Mouse (Mus musculus) liver, embryonic 16.5 days (tissue): ENCODE measurements around the gene Cbfa2t2. TPM values are rescaled to one million over a fixed set of nuclear protein-coding genes. Genes with fewer than 3 reads are reported as not detected.

ENCODE experiments used
- ATAC-seq: fragments of 200-750 bp; cut with Nextera tagmentation; 2 replicates; pipeline ENCODE4 v1.8.0; 2017; ENCODE audit warnings: low read depth, mild to moderate bottlenecking, moderate number of reproducible peaks, moderate library complexity
- H3K27ac ChIP-seq: fragments of 300-500 bp; sonication (generic); 2 replicates; pipeline ENCODE4 v1.5.1; 2014; ENCODE audit warnings: mild to moderate bottlenecking, low read length
- H3K27me3 ChIP-seq: fragments of 300-500 bp; sonication (generic); 2 replicates; pipeline ENCODE4 v1.6.1; 2014; ENCODE audit warnings: low read depth, low read length, mixed read lengths; ENCODE audit not compliant: control insufficient read depth, insufficient read depth
- H3K36me3 ChIP-seq: fragments of 300-500 bp; sonication (generic); 2 replicates; pipeline ENCODE4 v1.6.1; 2014; ENCODE audit warnings: mild to moderate bottlenecking; ENCODE audit not compliant: control insufficient read depth, insufficient read depth
- H3K4me1 ChIP-seq: fragments of 300-500 bp; sonication (generic); 2 replicates; pipeline ENCODE4 v1.6.1; 2014; ENCODE audit warnings: low read depth, low read length, mixed read lengths; ENCODE audit not compliant: control insufficient read depth
- H3K4me2 ChIP-seq: fragments of 300-500 bp; sonication (generic); 2 replicates; pipeline ENCODE4 v1.6.1; 2014; ENCODE audit warnings: low read depth, low read length, mixed read lengths
- H3K4me3 ChIP-seq: fragments of 300-500 bp; sonication (generic); 2 replicates; pipeline ENCODE4 v1.5.1; 2014; ENCODE audit warnings: low read depth, mild to moderate bottlenecking, low read length
- H3K9ac ChIP-seq: fragments of 300-500 bp; sonication (generic); 2 replicates; pipeline ENCODE4 v1.6.1; 2014; ENCODE audit warnings: low read depth, low read length
- H3K9me3 ChIP-seq: fragments of 300-500 bp; sonication (generic); replicated peaks from 2 replicates; pipeline ENCODE4 v1.6.1; 2016; ENCODE audit warnings: low read length; ENCODE audit not compliant: control insufficient read depth
- WGBS: fragments of 180-500 bp; shearing (Covaris S2); extraction: QIAGEN DNeasy Blood & Tissue Kit; methylation state at CpG from one replicate; pipeline ENCODE4 v1.1.7; 2014; ENCODE audit not compliant: insufficient replicate concordance; 5-methylcytosine and 5-hydroxymethylcytosine counted together
- polyA plus RNA-seq: library from polyadenylated mRNA; unstranded; fragments of >200 nt; fragmentation: Nextera tagmentation; extraction: Ambion mirVana; gene quantifications from 2 replicates; pipeline ENCODE4 v1.2.1, GENCODE M21; 2015

The Cbfa2t2 gene
- polyA plus RNA-seq, 1 experiment from 2014 or later = 8.2 TPM

DNA sequence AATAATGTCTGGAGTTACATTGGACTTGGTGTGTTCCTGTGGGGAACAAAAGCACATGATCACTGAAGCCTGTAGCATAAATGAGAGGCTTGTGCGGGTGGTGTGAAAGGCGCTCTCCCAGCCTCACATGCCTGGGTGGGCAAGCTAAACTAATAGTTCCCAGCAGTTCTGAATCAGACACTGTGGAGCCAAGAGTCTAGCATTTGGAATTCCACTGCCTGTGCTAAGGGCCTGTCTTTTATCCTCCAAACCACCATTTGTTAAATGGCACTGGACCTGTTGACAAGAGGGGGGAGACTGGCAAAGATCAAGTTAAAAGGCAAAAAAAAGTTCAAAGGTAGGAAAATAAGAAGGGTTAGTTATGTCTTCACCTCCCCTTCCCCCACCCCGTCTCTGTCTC, 18.3 kb downstream of the Cbfa2t2 start:
- Histone ChIP-seq H3K4me3 (no peak overlapping the region), H3K4me1 (peaks cover 9% of the 10 kb centered on the region), H3K9me3 (no peaks in the 10 kb centered on the region), H3K27me3 (no peaks in the 10 kb centered on the region), H3K36me3 (no peaks in the 10 kb centered on the region), H3K9ac (no peak overlapping the region), H3K4me2 (no peak overlapping the region), H3K27ac (no peak overlapping the region)
- 74% methylated on average over 3 of the region's 3 CpGs for WGBS
- ATAC-seq = no peak

DNA sequence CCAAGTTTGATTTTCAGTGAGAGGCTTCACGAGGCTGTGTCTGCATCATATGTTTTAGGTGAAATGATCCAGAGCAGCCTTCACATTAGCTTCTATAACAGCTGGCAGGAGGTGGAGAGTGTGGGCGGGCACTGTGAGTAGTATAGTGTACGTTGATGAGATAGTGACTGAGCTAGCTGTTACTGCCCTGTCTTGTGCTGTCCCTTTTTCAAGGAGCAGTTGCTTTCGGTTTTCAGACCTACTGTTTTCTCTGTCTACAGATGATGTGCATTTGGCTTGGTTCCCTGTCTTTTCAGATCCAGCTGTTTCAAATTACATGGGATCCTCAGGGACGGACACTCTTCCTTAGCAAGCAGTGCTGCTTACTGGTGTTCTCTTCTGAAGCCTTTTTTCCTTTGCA, 19.5 kb downstream of the Cbfa2t2 start:
- no peak overlapping the region; the same call in 1 of the 2 replicates for H3K4me2 ChIP-seq
- H3K4me3 ChIP-seq = no peak overlapping the region
- H3K9me3 ChIP-seq = no peaks in the 10 kb centered on the region
- H3K27ac ChIP-seq = no peak overlapping the region
- no peak overlapping the region for H3K9ac ChIP-seq
- no peaks in the 10 kb centered on the region for H3K36me3 ChIP-seq
- 29% methylated on average over 5 of the region's 5 CpGs for WGBS
- no peaks in the 10 kb centered on the region for H3K27me3 ChIP-seq
- peaks cover 12% of the 10 kb centered on the region for H3K4me1 ChIP-seq
- peak; percentile 66 for ATAC-seq

GRCm38 (mm10) chr2:154456621-154457020, 20.3 kb downstream of the Cbfa2t2 start:
- Histone ChIP-seq H3K4me1 (peaks cover 14% of the 10 kb centered on the region), H3K27ac (no peak overlapping the region), H3K4me2 (no peak overlapping the region), H3K9me3 (no peaks in the 10 kb centered on the region), H3K9ac (no peak overlapping the region), H3K36me3 (no peaks in the 10 kb centered on the region), H3K4me3 (no peak overlapping the region), H3K27me3 (no peaks in the 10 kb centered on the region)
- ATAC-seq = no peak

- peaks cover 17% of the 10 kb centered on the region for H3K4me1 ChIP-seq
- ATAC-seq = no peak
- H3K9ac ChIP-seq = no peak overlapping the region
- 22% methylated on average over 2 of the region's 2 CpGs for WGBS
- H3K4me3 ChIP-seq = no peak overlapping the region
- no peaks in the 10 kb centered on the region for H3K36me3 ChIP-seq
- H3K27ac ChIP-seq = no peak overlapping the region
- no peak overlapping the region for H3K4me2 ChIP-seq
- H3K27me3 ChIP-seq = no peaks in the 10 kb centered on the region
- no peaks in the 10 kb centered on the region for H3K9me3 ChIP-seq
Measured at GRCm38 (mm10) chr2:154459262-154459661, 23.0 kb downstream of the Cbfa2t2 start.

DNA sequence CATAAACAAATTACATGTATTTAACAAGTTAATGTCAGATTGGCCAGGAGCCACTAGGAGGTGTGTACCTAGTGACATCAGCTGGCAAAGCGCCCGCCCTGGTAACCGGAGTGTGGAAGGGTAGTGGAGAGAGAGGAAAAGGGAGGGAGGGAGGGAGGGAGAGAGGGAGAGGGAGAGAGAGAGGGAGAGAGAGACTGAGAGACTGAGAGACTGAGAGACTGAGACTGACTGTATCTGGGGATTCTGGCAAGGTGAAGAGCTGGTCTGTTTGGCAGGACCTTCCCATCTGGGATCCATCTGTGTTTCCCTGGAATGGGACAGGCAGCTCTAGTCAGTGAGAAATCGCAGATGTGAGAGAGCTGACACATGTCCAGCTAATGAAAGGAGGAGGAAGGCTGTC, 23.6 kb downstream of the Cbfa2t2 start:
- Histone ChIP-seq H3K4me1 (peaks cover 18% of the 10 kb centered on the region), H3K4me3 (no peak overlapping the region), H3K27ac (no peak overlapping the region), H3K4me2 (no peak overlapping the region), H3K27me3 (no peaks in the 10 kb centered on the region), H3K9ac (no peak overlapping the region), H3K36me3 (no peaks in the 10 kb centered on the region), H3K9me3 (no peaks in the 10 kb centered on the region)
- WGBS = 35% methylated on average over 4 of the region's 4 CpGs
- ATAC-seq = peak; percentile 43; the same call in 1 of the 2 replicates

- no peaks in the 10 kb centered on the region for H3K27me3 ChIP-seq
- H3K4me3 ChIP-seq = no peak overlapping the region
- no peaks in the 10 kb centered on the region for H3K9me3 ChIP-seq
- H3K36me3 ChIP-seq = no peaks in the 10 kb centered on the region
- H3K9ac ChIP-seq = no peak overlapping the region
- no peak overlapping the region for H3K27ac ChIP-seq
- H3K4me2 ChIP-seq = no peak overlapping the region
- H3K4me1 ChIP-seq = peaks cover 16% of the 10 kb centered on the region
- WGBS = 33% methylated on average over 11 of the region's 11 CpGs
- peak; percentile 43; the same call in 1 of the 2 replicates for ATAC-seq
Measured at GRCm38 (mm10) chr2:154463621-154464198, 27.4 kb downstream of the Cbfa2t2 start.

DNA sequence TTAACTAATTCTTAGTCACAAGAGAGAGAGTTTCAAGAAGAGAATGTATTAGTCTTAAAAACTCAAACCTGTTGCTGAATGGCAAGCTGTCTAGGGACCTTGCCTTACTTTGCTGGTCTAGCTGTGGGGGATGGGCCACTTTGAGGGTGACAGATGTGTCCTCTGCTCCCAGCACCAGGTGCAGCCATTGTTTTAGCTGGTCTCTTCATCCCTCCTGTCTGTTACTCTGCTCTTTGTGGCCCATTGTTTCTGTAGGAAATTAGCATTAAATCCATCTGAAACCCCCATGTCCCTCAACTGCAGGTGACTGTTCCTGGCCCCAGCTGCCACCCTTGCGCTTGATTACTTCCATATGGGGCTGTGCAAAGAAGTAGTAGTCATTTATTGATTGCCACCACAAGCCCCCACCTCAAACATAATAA, 29.6 kb downstream of the Cbfa2t2 start:
- Histone ChIP-seq H3K36me3 (no peaks in the 10 kb centered on the region), H3K4me1 (peaks cover 13% of the 10 kb centered on the region), H3K27me3 (no peaks in the 10 kb centered on the region), H3K9me3 (no peaks in the 10 kb centered on the region), H3K4me3 (no peak overlapping the region), H3K27ac (no peak overlapping the region), H3K4me2 (no peak overlapping the region), H3K9ac (no peak overlapping the region)
- WGBS = 97% methylated on average over 1 of the region's 1 CpGs
- no peak for ATAC-seq

DNA sequence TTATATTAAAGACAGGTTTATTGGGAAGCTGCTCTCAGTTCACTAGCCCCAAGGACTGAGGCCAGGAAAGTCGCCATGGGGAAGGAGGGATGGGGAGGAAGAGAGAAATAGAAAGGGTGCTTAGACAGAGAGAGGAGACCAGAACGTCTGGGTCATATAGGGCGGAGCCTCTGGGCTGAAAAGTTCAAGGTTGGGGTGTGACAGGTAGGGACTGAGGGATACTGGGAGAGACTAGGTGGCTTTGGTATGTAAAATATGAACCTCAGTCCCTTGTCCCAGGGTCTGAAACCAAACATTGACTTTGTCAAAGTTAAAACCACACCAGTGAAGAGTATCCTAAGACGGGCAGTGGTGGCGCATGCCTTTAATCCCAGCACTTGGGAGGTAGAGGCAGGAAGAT, 30.9 kb downstream of the Cbfa2t2 start:
- ATAC-seq = no peak
- H3K36me3 ChIP-seq = no peaks in the 10 kb centered on the region
- H3K4me2 ChIP-seq = no peak overlapping the region
- H3K4me3 ChIP-seq = no peak overlapping the region
- peaks cover 12% of the 10 kb centered on the region for H3K4me1 ChIP-seq
- WGBS = 74% methylated on average over 5 of the region's 5 CpGs
- no peaks in the 10 kb centered on the region for H3K27me3 ChIP-seq
- no peaks in the 10 kb centered on the region for H3K9me3 ChIP-seq
- no peak overlapping the region for H3K9ac ChIP-seq
- no peak overlapping the region for H3K27ac ChIP-seq

DNA sequence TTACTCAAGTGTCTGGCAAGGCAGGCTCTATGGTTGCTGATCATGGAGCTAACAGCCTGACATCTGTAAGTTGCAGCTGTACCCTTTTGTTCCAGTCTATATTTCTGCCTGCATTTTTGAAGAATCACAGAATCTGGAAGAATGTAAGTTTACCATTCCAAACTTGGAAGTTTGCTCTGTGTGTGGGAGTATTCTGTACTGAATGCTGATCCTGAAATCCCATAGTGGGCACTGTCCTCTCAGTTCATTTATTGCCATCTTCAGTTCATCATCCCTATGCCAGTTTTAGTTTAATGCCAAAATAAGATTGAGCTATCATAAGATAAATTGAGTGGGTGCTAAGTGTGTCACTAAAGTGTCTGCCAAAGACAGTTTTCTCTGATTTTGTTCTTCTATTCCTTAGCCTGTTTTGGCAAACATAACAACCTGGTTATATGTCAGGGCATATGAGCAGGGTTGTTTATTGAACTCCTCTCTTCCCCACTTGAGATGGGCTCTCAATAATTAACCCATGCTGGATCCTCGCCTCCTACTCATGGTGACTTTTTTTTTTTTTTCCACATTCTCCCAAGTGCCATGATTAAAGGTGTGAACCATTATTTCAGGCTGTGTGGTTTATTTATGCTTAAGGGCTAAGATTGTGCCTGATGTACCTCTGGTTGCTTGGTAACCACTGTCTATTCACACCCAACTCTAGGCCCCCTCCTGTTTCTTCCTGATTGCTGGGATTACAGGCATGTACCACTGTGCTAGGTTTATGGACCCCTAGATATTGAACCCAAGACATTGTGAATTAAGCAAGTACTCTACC, 38.2 kb downstream of the Cbfa2t2 start:
- Histone ChIP-seq H3K4me2 (no peak overlapping the region), H3K4me3 (no peak overlapping the region), H3K9me3 (no peaks in the 10 kb centered on the region), H3K27ac (no peak overlapping the region), H3K36me3 (no peaks in the 10 kb centered on the region), H3K9ac (no peak overlapping the region), H3K4me1 (peaks cover 4% of the 10 kb centered on the region), H3K27me3 (no peaks in the 10 kb centered on the region)
- ATAC-seq = no peak
- WGBS = 65% methylated on average over 1 of the region's 1 CpGs
